ENCODE assay signal across 17 mouse cellular contexts in genomic region chr12:47351229-47351628, GRCm38 (mm10).
"Had no signal": no experiment of that assay in that cellular context is flagged by ENCODE, and none has a peak within 500 bp of the region (broad histone marks: within the 10 kb centered on the region; RNA-seq: fewer than 3 reads in every experiment).

No protein-coding gene starts in this region.

- H3K27me3 ChIP-seq: neural tube, embryonic 12.5 days; neural tube, embryonic 13.5 days; neural tube, embryonic 15.5 days; stomach, embryonic 15.5 days had no signal

- H3K9me3 ChIP-seq: neural tube, embryonic 12.5 days; neural tube, embryonic 13.5 days; neural tube, embryonic 15.5 days; stomach, embryonic 15.5 days had no signal

- H3K36me3 ChIP-seq: neural tube, embryonic 12.5 days; neural tube, embryonic 13.5 days; neural tube, embryonic 15.5 days; stomach, embryonic 15.5 days had no signal

- H3K4me3 ChIP-seq: neural tube, embryonic 12.5 days; neural tube, embryonic 13.5 days; neural tube, embryonic 15.5 days; stomach, embryonic 15.5 days had no signal

- H3K9ac ChIP-seq: neural tube, embryonic 12.5 days; neural tube, embryonic 13.5 days; neural tube, embryonic 15.5 days; stomach, embryonic 15.5 days had no signal

- H3K4me1 ChIP-seq: neural tube, embryonic 12.5 days; neural tube, embryonic 13.5 days; neural tube, embryonic 15.5 days; stomach, embryonic 15.5 days had no signal

- H3K27ac ChIP-seq: neural tube, embryonic 12.5 days; neural tube, embryonic 13.5 days; neural tube, embryonic 15.5 days; stomach, embryonic 15.5 days; stomach, postnatal 0 days had no signal

- DNase-seq: retina, postnatal 1 day; right cerebral cortex, adult 18-20 months; right cerebral cortex, postnatal 14 days; right cerebral cortex, postnatal 25 days; right cerebral cortex, postnatal 4 days; spleen, adult 18-20 months; thymus, adult 18-20 months; thymus, adult 2 months; thymus, postnatal 14 days; thymus, postnatal 25 days; thymus, postnatal 36 days; thymus, postnatal 4 days had no signal
